Mouse (Mus musculus) embryonic facial prominence, embryonic 10.5 days (tissue): ENCODE data around the gene 4930556J24Rik. TPM values are rescaled to one million over a fixed set of nuclear protein-coding genes. Genes with fewer than 3 reads are reported as not detected.
"Not testable (repeated sequence)": the region's sequence is repeated elsewhere in the genome, so short reads cannot be mapped to it uniquely, and the experiment has no call there.

Experiments
- DNase-seq: peaks from one replicate; pipeline ENCODE4 v3.0.0-alpha.2; 2017; ENCODE audit warnings: low spot score
- H3K27ac ChIP-seq: fragments of 300-500 bp; sonication (generic); replicated peaks from 2 replicates; pipeline ENCODE4 v1.5.1; 2016; ENCODE audit warnings: mild to moderate bottlenecking
- H3K27me3 ChIP-seq: fragments of 300-500 bp; sonication (generic); replicated peaks from 2 replicates; pipeline ENCODE4 v1.6.1; 2016; ENCODE audit warnings: low read depth, mild to moderate bottlenecking; ENCODE audit not compliant: poor library complexity, severe bottlenecking
- H3K36me3 ChIP-seq: fragments of 300-500 bp; sonication (generic); replicated peaks from 2 replicates; pipeline ENCODE4 v1.6.1; 2016; ENCODE audit warnings: mild to moderate bottlenecking, moderate library complexity
- H3K4me1 ChIP-seq: fragments of 300-500 bp; sonication (generic); 2 replicates; pipeline ENCODE4 v1.6.1; 2016
- H3K4me3 ChIP-seq: fragments of 300-500 bp; sonication (generic); 2 replicates; pipeline ENCODE4 v1.5.1; 2016; ENCODE audit warnings: mild to moderate bottlenecking, moderate library complexity
- H3K9me3 ChIP-seq: fragments of 300-500 bp; sonication (generic); 2 replicates; pipeline ENCODE4 v1.6.1; 2016; ENCODE audit warnings: mild to moderate bottlenecking
- WGBS: fragments of 180-500 bp; shearing (Covaris S2); methylation state at CpG from one replicate; pipeline ENCODE4 v1.1.7; 2016; 5-methylcytosine and 5-hydroxymethylcytosine counted together
- polyA plus RNA-seq: library from polyadenylated mRNA; unstranded; fragments of >200 nt; fragmentation: Nextera tagmentation; extraction: Ambion mirVana; gene quantifications from 2 replicates; pipeline ENCODE4 v1.2.1, GENCODE M21; 2016

Gene 4930556J24Rik
- 0.37 and 0.52 TPM in 2 replicates for polyA plus RNA-seq

DNA sequence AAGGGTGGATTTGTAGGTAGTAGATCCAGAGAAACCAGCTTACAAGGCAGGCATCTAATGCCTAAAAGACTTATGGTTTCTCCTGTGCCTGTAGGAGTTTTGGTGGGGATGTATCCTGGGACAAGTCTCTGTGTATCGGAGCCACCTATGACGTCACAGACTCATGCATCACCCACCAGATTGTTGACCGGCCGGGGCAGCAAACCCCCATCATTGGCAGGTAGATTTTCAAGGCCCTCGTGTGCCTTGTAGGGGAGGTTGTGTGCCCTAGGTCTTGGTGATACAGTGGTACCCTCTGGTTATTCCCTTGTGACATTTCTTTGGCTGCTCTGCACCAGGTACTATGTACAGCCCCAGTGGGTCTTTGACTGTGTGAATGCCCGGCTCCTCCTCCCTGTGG lies at the start of gene 4930556J24Rik:
4930556J24Rik (minus strand) TSS at position 101 of the 400 bp plus-strand sequence.
- WGBS: 93% methylated on average over 6 of the region's 6 CpGs
- H3K27ac ChIP-seq: no peak within 1 kb of the TSS
- peaks cover 2% of the 10 kb centered on the region; the same call in 1 of the 2 replicates for H3K4me1 ChIP-seq
- no peak for DNase-seq
- H3K9me3 ChIP-seq: no peaks in the 10 kb centered on the region
- H3K4me3 ChIP-seq: no peak within 1 kb of the TSS
- H3K36me3 ChIP-seq: peaks cover 100% of the 10 kb centered on the region
- no peaks in the 10 kb centered on the region for H3K27me3 ChIP-seq

DNA sequence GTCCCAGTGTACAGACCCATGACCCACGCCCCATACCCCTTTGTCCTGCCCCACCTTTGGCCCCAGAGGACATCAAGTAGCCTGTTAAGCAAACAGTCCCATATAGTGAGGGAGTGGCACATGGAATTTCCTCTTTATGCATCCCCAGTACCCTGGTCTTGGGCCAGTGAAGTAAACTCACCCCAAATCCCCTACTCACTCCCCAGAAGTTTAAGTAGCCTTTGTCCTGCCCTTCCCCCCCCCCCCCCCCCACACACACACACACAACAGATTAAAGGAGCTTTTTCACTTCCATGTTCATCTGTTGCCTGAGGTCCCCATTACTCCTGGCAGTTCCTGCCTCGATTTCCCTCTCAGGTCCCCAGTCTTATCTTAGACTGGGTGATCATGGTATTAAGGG lies 46.7 kb upstream of the 4930556J24Rik start:
- Histone ChIP-seq H3K27ac (no peak overlapping the region), H3K9me3 (no peaks in the 10 kb centered on the region), H3K27me3 (no peaks in the 10 kb centered on the region), H3K4me1 (no peaks in the 10 kb centered on the region), H3K36me3 (no peaks in the 10 kb centered on the region), H3K4me3 (no peak overlapping the region)
- WGBS: 75% methylated on average over 2 of the region's 2 CpGs
- DNase-seq: no peak

- H3K9me3 ChIP-seq, H3K4me1 ChIP-seq, H3K27me3 ChIP-seq, H3K4me3 ChIP-seq, H3K27ac ChIP-seq, DNase-seq, H3K36me3 ChIP-seq: not testable (repeated sequence)
- WGBS: 91% methylated on average over 13 of the region's 13 CpGs
These were observed 45.5 kb upstream of the 4930556J24Rik start for GRCm38 (mm10) chr11:4022111-4022510.

DNA sequence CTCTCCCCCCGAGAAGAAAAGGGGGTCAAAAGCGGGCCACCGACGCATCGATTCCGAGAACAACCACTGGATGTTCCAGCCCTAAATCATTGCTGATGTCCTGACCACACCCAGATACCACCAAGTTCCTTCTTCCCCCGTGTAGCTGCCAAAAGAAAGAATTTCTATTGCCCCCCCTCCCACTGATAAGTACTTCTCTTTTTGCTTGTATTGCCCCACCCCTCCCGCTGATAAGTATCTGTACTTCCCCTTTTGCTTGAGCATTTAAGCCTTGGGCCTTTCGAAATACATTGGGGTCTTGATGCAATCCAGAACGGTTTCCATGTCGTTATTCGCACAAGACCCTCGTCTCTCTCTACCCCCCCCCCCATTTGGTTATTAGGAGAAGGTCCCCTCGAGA lies 39.2 kb upstream of the 4930556J24Rik start:
- not testable (repeated sequence) for H3K27ac ChIP-seq, H3K4me3 ChIP-seq, H3K36me3 ChIP-seq, H3K4me1 ChIP-seq, H3K9me3 ChIP-seq, H3K27me3 ChIP-seq, DNase-seq
- WGBS: 86% methylated on average over 14 of the region's 14 CpGs

GRCm38 (mm10) chr11:4012616-4013015 lies 36.0 kb upstream of the 4930556J24Rik start:
- 63% methylated on average over 1 of the region's 1 CpGs for WGBS
- Histone ChIP-seq H3K9me3 (peaks cover 5% of the 10 kb centered on the region), H3K27me3 (no peaks in the 10 kb centered on the region), H3K4me3 (no peak overlapping the region), H3K4me1 (no peaks in the 10 kb centered on the region), H3K36me3 (no peaks in the 10 kb centered on the region), H3K27ac (no peak overlapping the region)
- DNase-seq: no peak

DNA sequence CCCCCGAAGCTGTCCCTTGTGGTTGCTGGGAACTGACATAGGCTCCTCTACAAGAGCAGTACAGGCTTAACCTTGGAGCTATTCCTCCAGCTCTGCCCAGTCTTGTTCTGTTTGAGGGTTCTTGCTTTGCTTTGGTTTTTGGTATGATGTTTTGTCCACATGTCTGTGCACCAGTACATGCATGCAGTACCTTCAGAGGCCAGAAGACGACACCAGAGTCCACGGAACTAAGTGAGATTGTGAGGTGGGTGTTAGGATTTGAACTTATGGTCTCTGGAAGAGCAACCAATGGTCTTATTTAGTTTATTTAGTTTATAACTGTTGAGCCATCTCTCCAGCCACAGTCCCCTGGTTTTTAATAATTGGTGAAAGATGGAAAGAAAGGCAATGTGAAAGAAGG lies 29.9 kb upstream of the 4930556J24Rik start:
- no peaks in the 10 kb centered on the region for H3K27me3 ChIP-seq
- H3K27ac ChIP-seq: no peak overlapping the region
- no peaks in the 10 kb centered on the region for H3K4me1 ChIP-seq
- no peaks in the 10 kb centered on the region for H3K9me3 ChIP-seq
- H3K36me3 ChIP-seq: no peaks in the 10 kb centered on the region
- no peak for DNase-seq
- 86% methylated on average over 3 of the region's 3 CpGs for WGBS
- H3K4me3 ChIP-seq: no peak overlapping the region

- DNase-seq: no peak
- peaks cover 7% of the 10 kb centered on the region for H3K27me3 ChIP-seq
- H3K36me3 ChIP-seq: no peaks in the 10 kb centered on the region
- no peaks in the 10 kb centered on the region for H3K9me3 ChIP-seq
- H3K4me1 ChIP-seq: no peaks in the 10 kb centered on the region
- 67% methylated on average over 5 of the region's 5 CpGs for WGBS
- H3K27ac ChIP-seq: no peak overlapping the region
- H3K4me3 ChIP-seq: no peak overlapping the region
These were observed 28.7 kb upstream of the 4930556J24Rik start for GRCm38 (mm10) chr11:4005220-4005805.

GRCm38 (mm10) chr11:4001603-4002002 lies 25.0 kb upstream of the 4930556J24Rik start:
- Histone ChIP-seq H3K4me3 (no peak overlapping the region), H3K9me3 (no peaks in the 10 kb centered on the region), H3K27me3 (peaks cover 44% of the 10 kb centered on the region), H3K27ac (no peak overlapping the region), H3K36me3 (no peaks in the 10 kb centered on the region), H3K4me1 (peaks cover 11% of the 10 kb centered on the region)
- 12% methylated on average over 5 of the region's 5 CpGs for WGBS
- peak; percentile 76 for DNase-seq

GRCm38 (mm10) chr11:3999547-3999946 lies 23.0 kb upstream of the 4930556J24Rik start:
- Histone ChIP-seq H3K27me3 (peaks cover 47% of the 10 kb centered on the region), H3K4me1 (peaks cover 11% of the 10 kb centered on the region), H3K36me3 (no peaks in the 10 kb centered on the region), H3K9me3 (no peaks in the 10 kb centered on the region), H3K4me3 (no peak overlapping the region), H3K27ac (no peak overlapping the region)
- DNase-seq: no peak
- 71% methylated on average over 5 of the region's 5 CpGs for WGBS

GRCm38 (mm10) chr11:3997978-3998720 lies 21.6 kb upstream of the 4930556J24Rik start:
- Histone ChIP-seq H3K4me1 (peaks cover 11% of the 10 kb centered on the region), H3K27me3 (peaks cover 47% of the 10 kb centered on the region), H3K9me3 (no peaks in the 10 kb centered on the region), H3K36me3 (no peaks in the 10 kb centered on the region), H3K4me3 (peak overlapping the region; percentile 51), H3K27ac (no peak overlapping the region; the same call in 1 of the 2 replicates)
- 7% methylated on average over 66 of the region's 66 CpGs for WGBS
- DNase-seq: peak; percentile 50

DNA sequence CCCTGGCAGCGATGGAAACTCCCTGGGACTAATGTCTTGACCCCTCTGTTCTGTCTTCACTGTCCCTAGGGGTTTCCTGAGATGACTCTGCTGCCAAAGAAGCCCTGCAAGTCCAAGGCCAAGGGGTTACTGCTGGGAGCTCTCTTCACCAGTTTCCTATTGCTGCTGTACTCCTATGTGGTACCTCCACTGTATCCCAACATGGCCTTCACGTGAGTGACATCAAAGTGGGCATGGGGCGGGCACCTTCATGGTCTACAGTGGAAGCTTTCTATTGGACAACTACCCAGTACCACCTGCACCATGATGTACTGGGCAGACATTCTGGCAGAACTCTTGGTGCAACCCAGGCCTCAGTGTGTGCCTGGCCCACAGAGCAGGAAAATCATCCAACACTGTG lies 20.3 kb upstream of the 4930556J24Rik start:
- no peak overlapping the region for H3K27ac ChIP-seq
- no peak for DNase-seq
- H3K4me3 ChIP-seq: no peak overlapping the region
- H3K9me3 ChIP-seq: no peaks in the 10 kb centered on the region
- H3K27me3 ChIP-seq: peaks cover 47% of the 10 kb centered on the region
- peaks cover 11% of the 10 kb centered on the region for H3K4me1 ChIP-seq
- 87% methylated on average over 3 of the region's 3 CpGs for WGBS
- no peaks in the 10 kb centered on the region for H3K36me3 ChIP-seq

GRCm38 (mm10) chr11:3995511-3995910 lies 18.9 kb upstream of the 4930556J24Rik start:
- Histone ChIP-seq H3K36me3 (no peaks in the 10 kb centered on the region), H3K4me1 (peaks cover 11% of the 10 kb centered on the region), H3K9me3 (no peaks in the 10 kb centered on the region), H3K4me3 (no peak overlapping the region), H3K27ac (no peak overlapping the region), H3K27me3 (peaks cover 42% of the 10 kb centered on the region)
- no peak for DNase-seq
- WGBS: 82% methylated on average over 5 of the region's 5 CpGs

GRCm38 (mm10) chr11:3993914-3994313 lies 17.3 kb upstream of the 4930556J24Rik start:
- peaks cover 11% of the 10 kb centered on the region for H3K4me1 ChIP-seq
- 86% methylated on average over 6 of the region's 6 CpGs for WGBS

More at GRCm38 (mm10) chr11:3993914-3994313, 17.3 kb upstream of the 4930556J24Rik start:
- Histone ChIP-seq H3K36me3 (no peaks in the 10 kb centered on the region), H3K27ac (no peak overlapping the region), H3K27me3 (peaks cover 26% of the 10 kb centered on the region), H3K9me3 (no peaks in the 10 kb centered on the region), H3K4me3 (no peak overlapping the region)
- no peak for DNase-seq
